Mouse (Mus musculus) olfactory bulb, adult 2 months (tissue): ENCODE results near the gene Prrc2b.

Experiments
- CTCF ChIP-seq: fragments of 200-500 bp; IDR thresholded peaks from 2 replicates; pipeline ENCODE4 v1.5.1; 2012; ENCODE audit warnings: low read depth, mild to moderate bottlenecking, low read length, moderate library complexity; ENCODE audit not compliant: insufficient read depth
- POLR2A ChIP-seq: fragments of 200-500 bp; IDR thresholded peaks from 2 replicates; pipeline ENCODE4 v1.6.1; 2012; ENCODE audit warnings: mild to moderate bottlenecking, low read depth, low read length, moderate library complexity; ENCODE audit not compliant: insufficient read depth

- no peak for TF ChIP-seq POLR2A
- TF ChIP-seq CTCF, result no peak
Observed at GRCm38 (mm10) chr2:32181364-32181763, 30.5 kb downstream of the Prrc2b start.
